Comparison of ENCODE assay signal across 8 mouse cellular contexts in genomic region chr3:108328441-108328841, GRCm38 (mm10). TPM values are rescaled to one million over a fixed set of nuclear protein-coding genes. Genes with fewer than 3 reads are reported as not detected.
DNase-seq lines count a peak whose midpoint lies in the region; ATAC-seq and TF ChIP-seq lines count a peak whose summit lies in the region.

No protein-coding gene starts in this region.

- H3K4me2 ChIP-seq in embryonic facial prominence, embryonic 12.5 days (replicated peaks) = no peak overlapping the region
- no peak overlapping the region for H3K4me2 ChIP-seq in midbrain, postnatal 0 days (ENCODE audit: low read depth, low read length, poor library complexity, severe bottlenecking)

- no peaks in the 10 kb centered on the region for H3K4me1 ChIP-seq in embryonic facial prominence, embryonic 12.5 days
- H3K4me1 ChIP-seq in embryonic facial prominence, embryonic 10.5 days = no peaks in the 10 kb centered on the region
- H3K4me1 ChIP-seq in midbrain, postnatal 0 days (ENCODE audit: insufficient read depth, low read length) = no peaks in the 10 kb centered on the region

- H3K27ac ChIP-seq in embryonic facial prominence, embryonic 12.5 days = peak overlapping the region; percentile 50; the same call in 1 of the 2 replicates
- H3K27ac ChIP-seq in embryonic facial prominence, embryonic 10.5 days (replicated peaks) = no peak overlapping the region; the same call in 1 of the 2 replicates
- H3K27ac ChIP-seq in midbrain, postnatal 0 days (ENCODE audit: low read depth, low read length) = peak overlapping the region; percentile 43; the same call in 1 of the 2 replicates

- H3K4me3 ChIP-seq in embryonic facial prominence, embryonic 12.5 days = no peak overlapping the region
- no peak overlapping the region for H3K4me3 ChIP-seq in embryonic facial prominence, embryonic 10.5 days
- H3K4me3 ChIP-seq in midbrain, postnatal 0 days (ENCODE audit: low read depth, low read length) = no peak overlapping the region

- H3K9ac ChIP-seq in embryonic facial prominence, embryonic 12.5 days = no peak overlapping the region
- H3K9ac ChIP-seq in midbrain, postnatal 0 days (replicated peaks; ENCODE audit: low read length, poor library complexity, severe bottlenecking) = no peak overlapping the region

- TF ChIP-seq CTCF in midbrain, postnatal 0 days (IDR thresholded peaks at IDR 0.05) = peak; percentile 8; the same call in 1 of the 2 replicates

- H3K27me3 ChIP-seq in embryonic facial prominence, embryonic 12.5 days = no peaks in the 10 kb centered on the region
- H3K27me3 ChIP-seq in embryonic facial prominence, embryonic 10.5 days (replicated peaks; ENCODE audit: low read depth, poor library complexity, severe bottlenecking) = no peaks in the 10 kb centered on the region
- H3K27me3 ChIP-seq in midbrain, postnatal 0 days (ENCODE audit: insufficient read depth, low read length) = no peaks in the 10 kb centered on the region

- intact Hi-C loops in heart, postnatal 14 days (cut with DNase I) = no loop called here

- no peak for DNase-seq in embryonic facial prominence, embryonic 10.5 days (ENCODE audit: low spot score)
- DNase-seq in adrenal gland, adult 2 months = peak; percentile 77
- DNase-seq in heart, postnatal 14 days = peak; percentile 64 to 73
- peak; percentile 63 to 71 for DNase-seq in kidney, postnatal 4 days
- peak; percentile 75 for DNase-seq in midbrain, postnatal 0 days (ENCODE audit: low spot score)
- no peak for DNase-seq in retina, postnatal 1 day

- H3K9me3 ChIP-seq in embryonic facial prominence, embryonic 12.5 days = no peaks in the 10 kb centered on the region
- H3K9me3 ChIP-seq in embryonic facial prominence, embryonic 10.5 days = no peaks in the 10 kb centered on the region
- no peaks in the 10 kb centered on the region for H3K9me3 ChIP-seq in midbrain, postnatal 0 days (ENCODE audit: low read length)

- ATAC-seq in embryonic facial prominence, embryonic 12.5 days (ENCODE audit: insufficient number of reproducible peaks, insufficient read depth, low FRiP score, low TSS enrichment) = no peak
- ATAC-seq in frontal cortex, adult (ENCODE audit: low TSS enrichment) = peak; percentile 49; the same call in 1 of the 2 replicates
- ATAC-seq in midbrain, postnatal 0 days (ENCODE audit: low FRiP score) = no peak

- peaks cover 41% of the 10 kb centered on the region for H3K36me3 ChIP-seq in embryonic facial prominence, embryonic 12.5 days
- peaks cover 81% of the 10 kb centered on the region for H3K36me3 ChIP-seq in embryonic facial prominence, embryonic 10.5 days (replicated peaks)
- H3K36me3 ChIP-seq in midbrain, postnatal 0 days (ENCODE audit: insufficient read depth, low read length) = peaks cover 46% of the 10 kb centered on the region

- 68% methylated on average over 9 of the region's 9 CpGs for WGBS in embryonic facial prominence, embryonic 12.5 days
- WGBS in embryonic facial prominence, embryonic 10.5 days = 74% methylated on average over 9 of the region's 9 CpGs
- 57% methylated on average over 9 of the region's 9 CpGs for WGBS in midbrain, postnatal 0 days

RNA-seq across cellular contexts. Expression of gene Mybphl, which starts 36.3 kb away (rescaled TPM):
- 0.13 and 0.18 TPM in 2 replicates for polyA plus RNA-seq in embryonic facial prominence, embryonic 12.5 days (2016; fragmentation: Nextera tagmentation; extraction: Ambion mirVana)
- 0.22 TPM in 1 of 2 replicates, not detected in the other for polyA plus RNA-seq in embryonic facial prominence, embryonic 10.5 days (2016; fragmentation: Nextera tagmentation; extraction: Ambion mirVana)
- not detected for total RNA-seq in adrenal gland, adult 2 months (2021)
- polyA plus RNA-seq in adrenal gland, adult 2 months (2012; rRNA removed) = not detected in 2 replicates
- 10 to 100 TPM; 18.9 to 53.7 TPM for total RNA-seq in heart, postnatal 14 days (2021)
- total RNA-seq in midbrain, postnatal 0 days (2014; rRNA removed) = not detected in 2 replicates
- polyA plus RNA-seq in midbrain, postnatal 0 days (2015; fragmentation: Nextera tagmentation; extraction: Ambion mirVana) = 0.13 TPM in 1 of 2 replicates, not detected in the other

RNA-seq across cellular contexts. Expression of gene Sort1, which starts 44.6 kb away (rescaled TPM):
- 15.8 and 18.2 TPM in 2 replicates for polyA plus RNA-seq in embryonic facial prominence, embryonic 12.5 days (2016; fragmentation: Nextera tagmentation; extraction: Ambion mirVana)
- 12.9 and 15.5 TPM in 2 replicates for polyA plus RNA-seq in embryonic facial prominence, embryonic 10.5 days (2016; fragmentation: Nextera tagmentation; extraction: Ambion mirVana)
- total RNA-seq in adrenal gland, adult 2 months (2021) = 10 to 100 TPM; 37.9 to 57.3 TPM
- polyA plus RNA-seq in adrenal gland, adult 2 months (2012; rRNA removed) = 19.7 and 27.8 TPM in 2 replicates
- total RNA-seq in heart, postnatal 14 days (2021) = 10 to 100 TPM; 19.8 to 24.1 TPM
- total RNA-seq in midbrain, postnatal 0 days (2014; rRNA removed) = 68.4 and 80.3 TPM in 2 replicates
- 11.2 and 12.7 TPM in 2 replicates for polyA plus RNA-seq in midbrain, postnatal 0 days (2015; fragmentation: Nextera tagmentation; extraction: Ambion mirVana)

RNA-seq across cellular contexts. Expression of gene Psrc1, which starts 55.2 kb away (rescaled TPM):
- 73.4 and 78.1 TPM in 2 replicates for polyA plus RNA-seq in embryonic facial prominence, embryonic 12.5 days (2016; fragmentation: Nextera tagmentation; extraction: Ambion mirVana)
- 97.9 and 100.0 TPM in 2 replicates for polyA plus RNA-seq in embryonic facial prominence, embryonic 10.5 days (2016; fragmentation: Nextera tagmentation; extraction: Ambion mirVana)
- 1 to 10 TPM in 1 of 2 experiments, under 1 TPM in 1; 0.66 to 1.3 TPM for total RNA-seq in adrenal gland, adult 2 months (2021)
- polyA plus RNA-seq in adrenal gland, adult 2 months (2012; rRNA removed) = 2.6 and 4.0 TPM in 2 replicates
- 1 to 10 TPM; 1.1 to 1.7 TPM for total RNA-seq in heart, postnatal 14 days (2021)
- 4.8 and 5.6 TPM in 2 replicates for total RNA-seq in midbrain, postnatal 0 days (2014; rRNA removed)
- polyA plus RNA-seq in midbrain, postnatal 0 days (2015; fragmentation: Nextera tagmentation; extraction: Ambion mirVana) = 1.8 and 3.2 TPM in 2 replicates

Comparison
In these comparisons a context has a peak if more than half of its experiments do, and no peak if none do; other contexts are left out.
1. DNase-seq: peak in adrenal gland, adult 2 months (single experiment), heart, postnatal 14 days (2 of 2), kidney, postnatal 4 days (2 of 2) and midbrain, postnatal 0 days (single experiment); none in embryonic facial prominence, embryonic 10.5 days (single experiment) and retina, postnatal 1 day (single experiment).
2. RNA of gene Psrc1, which starts 55.2 kb away (polyA plus RNA-seq): 97.9 to 100.0 TPM in embryonic facial prominence, embryonic 10.5 days and 73.4 to 78.1 TPM in embryonic facial prominence, embryonic 12.5 days; 1.8 to 3.2 TPM in midbrain, postnatal 0 days and 2.6 to 4.0 TPM in adrenal gland, adult 2 months; every median in the first group is over 10 times any median in the second.